Mouse (Mus musculus) embryonic fibroblast, embryonic 13.5 days (primary cell): ENCODE data around the gene AI464131. TPM values are rescaled to one million over a fixed set of nuclear protein-coding genes. Genes with fewer than 3 reads are reported as not detected.

Experiments used
- H3K27ac ChIP-seq: 2 replicates; pipeline ENCODE4 v1.5.1; 2012; ENCODE audit warnings: low read length, control low read depth, inconsistent platforms; ENCODE audit not compliant: insufficient read depth
- H3K4me1 ChIP-seq: 2 replicates; pipeline ENCODE4 v1.6.1; 2011; ENCODE audit warnings: low read length; ENCODE audit not compliant: control insufficient read depth, insufficient read depth
- H3K4me3 ChIP-seq: 2 replicates; pipeline ENCODE4 v1.5.1; 2011; ENCODE audit warnings: mild to moderate bottlenecking, control low read depth, low read length; ENCODE audit not compliant: insufficient read depth
- CTCF ChIP-seq: IDR thresholded peaks from 2 replicates; pipeline ENCODE4 v1.5.1; 2011; ENCODE audit warnings: mild to moderate bottlenecking, control low read depth, low read length, moderate library complexity, borderline replicate concordance; ENCODE audit not compliant: insufficient read depth
- POLR2A ChIP-seq: IDR thresholded peaks from 2 replicates; pipeline ENCODE4 v1.6.1; 2011; ENCODE audit warnings: low read depth, mild to moderate bottlenecking, control low read depth, low read length, moderate library complexity
- polyA plus RNA-seq: library from polyadenylated mRNA; stranded (reverse); fragments of >200 nt; gene quantifications from 2 replicates; pipeline ENCODE4 v1.2.4, GENCODE M21; 2011; ENCODE audit warnings: low read depth; ENCODE audit not compliant: missing spikeins, insufficient read length

Gene AI464131
- polyA plus RNA-seq, 1 experiment = 6.0 TPM

- no peak overlapping the region for H3K27ac ChIP-seq
- no peak for TF ChIP-seq CTCF
- TF ChIP-seq POLR2A = no peak
- no peaks in the 10 kb centered on the region for H3K4me1 ChIP-seq
- H3K4me3 ChIP-seq = no peak overlapping the region
These were observed 42.2 kb downstream of the AI464131 start for GRCm38 (mm10) chr4:41460690-41461089.

GRCm38 (mm10) chr4:41447595-41447994 is 55.3 kb downstream of the AI464131 start:
- TF ChIP-seq CTCF = no peak
- TF ChIP-seq POLR2A = no peak
- no peak overlapping the region for H3K27ac ChIP-seq
- no peak overlapping the region for H3K4me3 ChIP-seq
- no peaks in the 10 kb centered on the region for H3K4me1 ChIP-seq

Other genes starting within 250 kb of the AI464131 start
- 69.0 and 78.8 TPM in 2 replicates for gene Ubap2, start 227.9 kb downstream of the AI464131 start, polyA plus RNA-seq
- 40.2 and 40.3 TPM in 2 replicates for gene Dcaf12, start 188.2 kb downstream of the AI464131 start, polyA plus RNA-seq
- 60.1 and 70.5 TPM in 2 replicates for gene Ubap1, start 154.1 kb downstream of the AI464131 start, polyA plus RNA-seq
- 3.6 and 5.8 TPM in 2 replicates for gene Kif24, start 38.2 kb downstream of the AI464131 start, polyA plus RNA-seq
- gene Nudt2, start 37.9 kb downstream of the AI464131 start, polyA plus RNA-seq = 28.6 and 40.4 TPM in 2 replicates
- gene 1110017D15Rik, start 14.3 kb upstream of the AI464131 start, polyA plus RNA-seq = not detected in 2 replicates
- gene Fam219a, start 66.5 kb upstream of the AI464131 start, polyA plus RNA-seq = 11.4 and 15.5 TPM in 2 replicates
- not detected in 2 replicates for gene Dnaic1, start 66.7 kb upstream of the AI464131 start, polyA plus RNA-seq
- gene Enho, start 137.2 kb upstream of the AI464131 start, polyA plus RNA-seq = 1.4 and 1.7 TPM in 2 replicates
- 4.3 and 4.9 TPM in 2 replicates for gene Cntfr, start 194.0 kb upstream of the AI464131 start, polyA plus RNA-seq
- gene Il11ra1, start 196.9 kb upstream of the AI464131 start, polyA plus RNA-seq = 78.5 and 97.4 TPM in 2 replicates
- 14.0 and 16.2 TPM in 2 replicates for gene Rpp25l, start 210.5 kb upstream of the AI464131 start, polyA plus RNA-seq
- gene Dctn3, start 220.1 kb upstream of the AI464131 start, polyA plus RNA-seq = 81.6 and 98.1 TPM in 2 replicates
- gene Arid3c, start 228.1 kb upstream of the AI464131 start, polyA plus RNA-seq = not detected in 2 replicates